Mouse (Mus musculus): Measurements from ENCODE around the gene Txk. TPM values are rescaled to one million over a fixed set of nuclear protein-coding genes. Genes with fewer than 3 reads are reported as not detected.
A peak's percentile ranks its signal among the peaks of the same experiment; 100 is the strongest.

The Txk gene
- total and polyA plus RNA-seq, 3 experiments = 0.10 to 0.23 TPM; not detected in 1

- DNase-seq (ENCODE audit: low read depth, low spot score) = peak; percentile 48
- no peaks in the 10 kb centered on the region for H3K79me2 ChIP-seq (ENCODE audit: control insufficient read depth, insufficient read depth, low read length, poor library complexity)
- no peak overlapping the region for H3K27ac ChIP-seq (ENCODE audit: control insufficient read depth, low read depth, low read length)
- no peaks in the 10 kb centered on the region; a peak in 1 of 4 replicates for H3K36me3 ChIP-seq (ENCODE audit: control insufficient read depth in 1 of 2, insufficient read depth in 2 of 2, low read length in 2 of 2)
- TF ChIP-seq MYC (IDR thresholded peaks at IDR 0.05; ENCODE audit: low read depth, low read length) = no peak
- TF ChIP-seq GATA1 (IDR thresholded peaks at IDR 0.05; ENCODE audit: low read depth, low read length) = no peak
- peak; percentile 46 to 79 (median 61) for TF ChIP-seq CTCF (IDR thresholded peaks at IDR 0.05 in 2 of 3, conservative IDR thresholded peaks at IDR 0.05 in 1 of 3; ENCODE audit: control insufficient read depth in 1 of 3, insufficient read depth in 1 of 3, low read depth in 2 of 3, low read length in 3 of 3, poor library complexity in 1 of 3, severe bottlenecking in 1 of 3)
- TF ChIP-seq USF2 (IDR thresholded peaks at IDR 0.05; ENCODE audit: borderline replicate concordance in 1 of 2, insufficient read depth in 1 of 2, low read depth in 1 of 2, low read length in 2 of 2) = no peak
- no peak for TF ChIP-seq POLR2A (IDR thresholded peaks at IDR 0.05; ENCODE audit: control insufficient read depth in 1 of 2, insufficient read depth in 1 of 2, low read depth in 1 of 2, low read length in 2 of 2, poor library complexity in 1 of 2)
- TF ChIP-seq NELFE (IDR thresholded peaks at IDR 0.05; ENCODE audit: low read depth, low read length) = no peak
- TF ChIP-seq ELF1 (IDR thresholded peaks at IDR 0.05; ENCODE audit: low read depth, low read length) = no peak
- TF ChIP-seq POLR2AphosphoS2 (IDR thresholded peaks at IDR 0.05; ENCODE audit: low read length) = no peak
- no peak for TF ChIP-seq MAX (IDR thresholded peaks at IDR 0.05; ENCODE audit: low read length)
- TF ChIP-seq GABPA (IDR thresholded peaks at IDR 0.05; ENCODE audit: low read depth, low read length) = no peak
- TF ChIP-seq RAD21 (IDR thresholded peaks at IDR 0.05; ENCODE audit: low read depth, low read length) = peak; percentile 43
- TF ChIP-seq MAZ (IDR thresholded peaks at IDR 0.05; ENCODE audit: low read depth, low read length) = no peak
- peak; percentile 53 for TF ChIP-seq SMC3 (IDR thresholded peaks at IDR 0.05; ENCODE audit: low read depth, low read length)
- no peak for TF ChIP-seq ZMIZ1 (IDR thresholded peaks at IDR 0.05; ENCODE audit: low read depth, low read length)
- no peak for TF ChIP-seq SIN3A (IDR thresholded peaks at IDR 0.05; ENCODE audit: low read length)
- no peak for TF ChIP-seq JUND (IDR thresholded peaks at IDR 0.05; ENCODE audit: low read depth, low read length)
- TF ChIP-seq NRF1 (IDR thresholded peaks at IDR 0.05; ENCODE audit: insufficient read depth, low read depth, low read length, poor library complexity, severe bottlenecking) = no peak
- no peak for TF ChIP-seq MXI1 (IDR thresholded peaks at IDR 0.05; ENCODE audit: low read depth, low read length)
- TF ChIP-seq USF1 (IDR thresholded peaks at IDR 0.05; ENCODE audit: low read depth, low read length) = no peak
- no peak for TF ChIP-seq ZC3H11A (IDR thresholded peaks at IDR 0.05; ENCODE audit: low read depth, low read length)
- TF ChIP-seq TAL1 (IDR thresholded peaks at IDR 0.05; ENCODE audit: low read length) = no peak
- no peak for TF ChIP-seq CHD2 (IDR thresholded peaks at IDR 0.05; ENCODE audit: low read length)
- TF ChIP-seq MYB (IDR thresholded peaks at IDR 0.05; ENCODE audit: low read depth, low read length) = no peak
- no peak for TF ChIP-seq ZNF384 (IDR thresholded peaks at IDR 0.05; ENCODE audit: low read depth, low read length)
- TF ChIP-seq UBTF (IDR thresholded peaks at IDR 0.05; ENCODE audit: borderline replicate concordance, insufficient read depth, low read depth, low read length) = no peak
- H3K27me3 ChIP-seq (ENCODE audit: control insufficient read depth in 1 of 2, insufficient read depth in 2 of 2, low read length in 2 of 2) = no peaks in the 10 kb centered on the region
- H3K4me1 ChIP-seq (ENCODE audit: control insufficient read depth in 1 of 2, insufficient read depth in 2 of 2, low read length in 2 of 2) = peaks cover 0 to 6% of the 10 kb centered on the region in 2 experiments; a peak in 1 of 4 replicates
- H3K9ac ChIP-seq (ENCODE audit: control insufficient read depth, low read depth, low read length, poor library complexity, severe bottlenecking) = no peak overlapping the region
- H3K4me3 ChIP-seq (ENCODE audit: control insufficient read depth in 1 of 2, insufficient read depth in 1 of 2, low read depth in 2 of 2, low read length in 2 of 2) = no peak overlapping the region
- H3K9me3 ChIP-seq (replicated peaks; ENCODE audit: insufficient read depth, low read length) = no peaks in the 10 kb centered on the region
These were observed 32.0 kb downstream of the Txk start for GRCm38 (mm10) chr5:72720587-72720986.
